Mouse (Mus musculus) kidney, postnatal 0 days (tissue): ENCODE measurements around the gene Xbp1. TPM values are rescaled to one million over a fixed set of nuclear protein-coding genes. Genes with fewer than 3 reads are reported as not detected.
"Not testable (repeated sequence)": the region's sequence is repeated elsewhere in the genome, so short reads cannot be mapped to it uniquely, and the experiment has no call there.

Experiments
- ATAC-seq: fragments of 200-750 bp; cut with Nextera tagmentation; replicated peaks from 2 replicates; pipeline ENCODE4 v1.8.0; 2017; ENCODE audit warnings: low read depth, moderate number of reproducible peaks, moderate TSS enrichment, moderate library complexity; ENCODE audit not compliant: low FRiP score
- DNase-seq: peaks from one replicate; pipeline ENCODE4 v3.0.0-alpha.2; 2016; ENCODE audit warnings: low spot score
- H3K27ac ChIP-seq: fragments of 300-500 bp; sonication (generic); 2 replicates; pipeline ENCODE4 v1.5.1; 2014; ENCODE audit warnings: mild to moderate bottlenecking
- H3K27me3 ChIP-seq: fragments of 300-500 bp; sonication (generic); 2 replicates; pipeline ENCODE4 v1.6.1; 2014; ENCODE audit warnings: low read length, mixed read lengths; ENCODE audit not compliant: insufficient read depth
- H3K36me3 ChIP-seq: fragments of 300-500 bp; sonication (generic); 2 replicates; pipeline ENCODE4 v1.6.1; 2014; ENCODE audit warnings: low read length, mixed read lengths; ENCODE audit not compliant: insufficient read depth
- H3K4me1 ChIP-seq: fragments of 300-500 bp; sonication (generic); replicated peaks from 2 replicates; pipeline ENCODE4 v1.6.1; 2014; ENCODE audit warnings: antibody characterized with exemption, low read length, mixed read lengths; ENCODE audit not compliant: insufficient read depth
- H3K4me2 ChIP-seq: fragments of 300-500 bp; sonication (generic); 2 replicates; pipeline ENCODE4 v1.6.1; 2014; ENCODE audit warnings: mild to moderate bottlenecking, low read length, moderate library complexity, mixed read lengths
- H3K4me3 ChIP-seq: fragments of 300-500 bp; sonication (generic); replicated peaks from 2 replicates; pipeline ENCODE4 v1.5.1; 2014; ENCODE audit warnings: low read depth, low read length
- H3K9ac ChIP-seq: fragments of 300-500 bp; sonication (generic); 2 replicates; pipeline ENCODE4 v1.6.1; 2014; ENCODE audit warnings: low read depth, low read length
- H3K9me3 ChIP-seq: fragments of 300-500 bp; sonication (generic); replicated peaks from 2 replicates; pipeline ENCODE4 v1.6.1; 2016; ENCODE audit warnings: low read length, inconsistent platforms, mixed read lengths
- CTCF ChIP-seq: IDR thresholded peaks from 2 replicates; pipeline ENCODE4 v1.5.1; 2016; ENCODE audit warnings: antibody characterized with exemption, low read depth, mild to moderate bottlenecking, moderate library complexity
- WGBS: fragments of 180-500 bp; shearing (Covaris S2); extraction: QIAGEN DNeasy Blood & Tissue Kit; methylation state at CpG from one replicate; pipeline ENCODE4 v1.1.7; 2014; 5-methylcytosine and 5-hydroxymethylcytosine counted together
- polyA plus RNA-seq: library from polyadenylated mRNA; unstranded; fragments of >200 nt; fragmentation: Nextera tagmentation; extraction: Ambion mirVana; gene quantifications from 2 replicates; pipeline ENCODE4 v1.2.1, GENCODE M21; 2015

Xbp1 gene
- polyA plus RNA-seq = 195 and 199 TPM in 2 replicates

DNA sequence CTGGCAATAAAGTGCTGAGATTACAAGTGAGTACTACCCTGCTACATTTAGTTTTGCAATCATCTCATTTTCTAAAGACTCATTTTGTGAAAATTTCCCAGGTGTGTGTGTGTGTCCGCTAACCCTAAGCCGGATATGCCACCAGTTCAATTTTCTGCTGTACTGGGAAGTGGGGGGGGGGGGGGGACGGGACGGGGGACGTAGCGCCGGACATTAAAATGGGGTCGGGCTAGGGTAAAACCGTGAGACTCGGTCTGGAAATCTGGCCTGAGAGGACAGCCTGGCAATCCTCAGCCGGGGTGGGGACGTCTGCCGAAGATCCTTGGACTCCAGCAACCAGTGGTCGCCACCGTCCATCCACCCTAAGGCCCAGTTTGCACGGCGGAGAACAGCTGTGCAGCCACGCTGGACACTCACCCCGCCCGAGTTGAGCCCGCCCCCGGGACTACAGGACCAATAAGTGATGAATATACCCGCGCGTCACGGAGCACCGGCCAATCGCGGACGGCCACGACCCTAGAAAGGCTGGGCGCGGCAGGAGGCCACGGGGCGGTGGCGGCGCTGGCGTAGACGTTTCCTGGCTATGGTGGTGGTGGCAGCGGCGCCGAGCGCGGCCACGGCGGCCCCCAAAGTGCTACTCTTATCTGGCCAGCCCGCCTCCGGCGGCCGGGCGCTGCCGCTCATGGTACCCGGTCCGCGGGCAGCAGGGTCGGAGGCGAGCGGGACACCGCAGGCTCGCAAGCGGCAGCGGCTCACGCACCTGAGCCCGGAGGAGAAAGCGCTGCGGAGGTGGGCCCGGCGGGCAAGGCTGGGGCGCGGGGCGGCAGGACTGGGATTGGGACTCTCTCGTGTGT is at the start of gene Xbp1:
Gene Xbp1 (plus strand): TSS at position 248 of the 854 bp plus-strand sequence.
- Histone ChIP-seq H3K4me3 (peak within 1 kb of the TSS; percentile 100), H3K27ac (peak within 1 kb of the TSS; percentile 97), H3K36me3 (peaks cover 30% of the 10 kb centered on the region), H3K4me2 (peak within 1 kb of the TSS; percentile 65), H3K4me1 (0 out of 2 replicates have a peak, but pooled peaks cover 9% of the 10 kb centered on the region), H3K27me3 (no peaks in the 10 kb centered on the region), H3K9ac (peak within 1 kb of the TSS; percentile 99), H3K9me3 (no peaks in the 10 kb centered on the region)
- under 1% methylated on average over 71 of the region's 72 CpGs for WGBS
- ATAC-seq (peak; percentile 97), DNase-seq (peak; percentile 98)
- TF ChIP-seq CTCF = no peak

DNA sequence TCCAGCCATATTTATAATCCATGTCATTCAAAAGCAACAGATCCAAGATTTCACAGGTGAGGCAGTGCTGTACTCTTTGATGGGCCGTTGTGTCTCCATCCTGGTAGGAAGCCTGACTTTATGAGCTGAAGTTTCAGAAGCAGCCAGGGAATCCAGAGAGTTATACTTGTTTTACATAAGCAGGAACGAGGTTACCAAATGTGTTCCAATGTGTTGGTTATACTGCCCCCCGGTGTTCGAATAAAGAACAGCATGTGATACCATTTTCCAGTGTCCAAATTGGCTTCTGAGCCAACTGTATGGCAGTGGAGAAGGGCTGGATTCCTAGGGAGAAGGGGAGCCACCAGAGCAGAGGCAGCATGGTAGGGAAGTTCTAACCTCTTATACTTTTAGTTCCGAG is 46.3 kb upstream of the Xbp1 start:
- no peak overlapping the region for H3K27ac ChIP-seq
- ATAC-seq = no peak
- no peak overlapping the region for H3K4me2 ChIP-seq
- 12% methylated on average over 5 of the region's 5 CpGs for WGBS
- H3K4me1 ChIP-seq = no peaks in the 10 kb centered on the region
- no peak overlapping the region for H3K4me3 ChIP-seq
- H3K27me3 ChIP-seq = no peaks in the 10 kb centered on the region
- peak; percentile 91 for TF ChIP-seq CTCF
- H3K9me3 ChIP-seq = no peaks in the 10 kb centered on the region
- H3K36me3 ChIP-seq = no peaks in the 10 kb centered on the region
- H3K9ac ChIP-seq = no peak overlapping the region
- DNase-seq = peak; percentile 85

GRCm38 (mm10) chr11:5475556-5476118 is 44.8 kb upstream of the Xbp1 start:
- not testable (repeated sequence) for H3K27me3 ChIP-seq, H3K27ac ChIP-seq, H3K9ac ChIP-seq, H3K36me3 ChIP-seq, H3K9me3 ChIP-seq, H3K4me3 ChIP-seq, ATAC-seq, H3K4me1 ChIP-seq, H3K4me2 ChIP-seq, DNase-seq
- no CpG with 5 or more reads among the region's 2 CpGs for WGBS

- no peak for ATAC-seq
- no peak overlapping the region for H3K4me2 ChIP-seq
- WGBS = 86% methylated on average over 4 of the region's 4 CpGs
Observed at GRCm38 (mm10) chr11:5476806-5477205, 43.7 kb upstream of the Xbp1 start.

DNA sequence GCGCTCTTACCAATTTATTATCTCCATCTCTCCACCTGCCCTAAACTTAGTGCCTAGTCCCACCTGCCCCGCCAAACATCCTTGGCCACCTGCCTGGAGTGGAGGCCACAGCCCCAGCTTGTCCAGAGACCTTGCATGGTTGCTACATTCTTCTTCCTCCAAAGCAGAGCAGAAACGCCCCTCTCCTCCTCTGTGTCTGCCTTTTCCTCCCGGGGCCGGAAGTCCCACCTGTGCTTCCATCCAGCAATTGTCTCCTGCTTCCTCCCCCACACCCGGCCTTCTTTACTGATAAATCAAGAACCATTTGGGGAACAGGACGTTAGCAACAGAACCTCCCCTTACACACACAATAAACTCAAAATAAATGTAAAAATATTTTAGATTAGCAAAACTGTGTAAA is 42.3 kb upstream of the Xbp1 start:
- no peaks in the 10 kb centered on the region for H3K27me3 ChIP-seq
- ATAC-seq = no peak
- H3K4me3 ChIP-seq = no peak overlapping the region
- H3K27ac ChIP-seq = no peak overlapping the region
- no peak overlapping the region for H3K9ac ChIP-seq
- H3K4me2 ChIP-seq = no peak overlapping the region
- no peak for TF ChIP-seq CTCF
- 63% methylated on average over 7 of the region's 7 CpGs for WGBS
- no peak for DNase-seq
- H3K9me3 ChIP-seq = no peaks in the 10 kb centered on the region
- H3K36me3 ChIP-seq = no peaks in the 10 kb centered on the region
- H3K4me1 ChIP-seq = no peaks in the 10 kb centered on the region

More at GRCm38 (mm10) chr11:5476806-5477205, 43.7 kb upstream of the Xbp1 start:
- Histone ChIP-seq H3K27ac (no peak overlapping the region), H3K9me3 (no peaks in the 10 kb centered on the region), H3K9ac (no peak overlapping the region), H3K36me3 (no peaks in the 10 kb centered on the region), H3K4me1 (no peaks in the 10 kb centered on the region), H3K27me3 (no peaks in the 10 kb centered on the region), H3K4me3 (no peak overlapping the region)
- no peak for DNase-seq
- TF ChIP-seq CTCF = no peak

DNA sequence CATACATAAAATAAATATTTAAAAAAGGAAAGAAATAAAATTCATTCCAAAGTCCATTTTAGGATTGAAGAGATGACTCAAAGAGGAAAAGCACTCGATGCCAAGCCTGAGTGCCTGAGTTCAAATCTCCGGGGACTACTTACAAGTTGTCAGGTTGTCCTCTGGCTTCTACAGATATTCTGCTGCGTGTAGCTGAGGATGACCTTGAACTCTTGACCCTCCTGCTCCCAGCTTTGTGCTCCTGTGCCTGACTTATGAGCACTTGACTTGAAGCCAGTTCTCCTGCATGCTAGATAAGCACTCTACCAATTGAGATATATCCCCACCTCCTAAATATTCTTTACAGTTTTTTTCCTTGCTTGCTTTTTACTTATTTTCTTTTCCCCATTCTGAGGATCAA is 41.6 kb upstream of the Xbp1 start:
- 80% methylated on average over 3 of the region's 3 CpGs for WGBS

More for the DNA sequence above, 41.6 kb upstream of the Xbp1 start:
- Histone ChIP-seq H3K9ac (no peak overlapping the region), H3K27me3 (no peaks in the 10 kb centered on the region), H3K27ac (no peak overlapping the region), H3K4me1 (no peaks in the 10 kb centered on the region), H3K9me3 (no peaks in the 10 kb centered on the region), H3K4me3 (no peak overlapping the region), H3K36me3 (no peaks in the 10 kb centered on the region), H3K4me2 (no peak overlapping the region)
- ATAC-seq = no peak
- TF ChIP-seq CTCF = no peak
- no peak for DNase-seq
